Mouse (Mus musculus): ENCODE data around the gene Cisd1.

DNA sequence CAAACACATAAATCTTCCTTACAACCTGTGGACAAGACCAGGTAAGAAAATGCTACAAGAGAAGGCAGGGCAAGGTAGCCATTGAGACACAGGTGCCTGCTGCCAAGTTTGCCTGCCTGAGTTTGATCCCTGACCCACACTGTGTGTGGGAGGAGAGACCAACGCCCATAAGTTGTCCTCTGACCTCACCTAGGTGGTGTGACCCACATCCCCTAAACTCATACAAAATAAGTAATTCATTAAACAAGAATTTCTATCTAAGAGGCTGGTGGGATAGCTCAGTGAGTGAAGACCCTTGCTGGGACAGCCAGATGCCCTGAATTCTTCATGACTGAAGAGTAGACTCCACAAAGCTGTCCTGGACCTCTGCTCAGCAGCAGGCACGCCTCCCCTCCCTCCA lies 4.6 kb downstream of the Cisd1 start:
- no peak for TF ChIP-seq POLR2A (IDR thresholded peaks at IDR 0.05; ENCODE audit: insufficient read depth, low read length)
- TF ChIP-seq CTCF (IDR thresholded peaks at IDR 0.05; ENCODE audit: low read depth, low read length): no peak
- no peak for TF ChIP-seq EP300 (IDR thresholded peaks at IDR 0.05; ENCODE audit: insufficient read depth, low read depth, low read length)

All from ES-Bruce4 (cell line).